Mouse (Mus musculus) frontal cortex, adult (tissue): ENCODE results near the gene Slc7a5.

Source experiments
- ATAC-seq: cut with Nextera tagmentation; 2 replicates; pipeline ENCODE4 v1.9.2; 2017; ENCODE audit warnings: mild to moderate bottlenecking, moderate library complexity, mixed read lengths; ENCODE audit not compliant: low TSS enrichment

Slc7a5 gene

GRCm38 (mm10) chr8:121884181-121884580, 23.3 kb downstream of the Slc7a5 start:
- ATAC-seq: no peak

- no peak for ATAC-seq
These were observed 25.6 kb downstream of the Slc7a5 start for GRCm38 (mm10) chr8:121881921-121882320.

- ATAC-seq: no peak
These were observed 26.7 kb downstream of the Slc7a5 start for GRCm38 (mm10) chr8:121880818-121881217.

- ATAC-seq: no peak
These were observed 27.8 kb downstream of the Slc7a5 start for GRCm38 (mm10) chr8:121879712-121880111.

GRCm38 (mm10) chr8:121877828-121878480, 29.5 kb downstream of the Slc7a5 start:
- ATAC-seq: no peak

GRCm38 (mm10) chr8:121877212-121877611, 30.3 kb downstream of the Slc7a5 start:
- no peak for ATAC-seq

GRCm38 (mm10) chr8:121875517-121875916, 32.0 kb downstream of the Slc7a5 start:
- no peak for ATAC-seq

GRCm38 (mm10) chr8:121875045-121875444, 32.4 kb downstream of the Slc7a5 start:
- ATAC-seq: peak; percentile 73

GRCm38 (mm10) chr8:121874031-121874430, 33.5 kb downstream of the Slc7a5 start:
- no peak for ATAC-seq

GRCm38 (mm10) chr8:121871833-121872440, 35.6 kb downstream of the Slc7a5 start:
- no peak for ATAC-seq

- no peak for ATAC-seq
These were observed 37.3 kb downstream of the Slc7a5 start for GRCm38 (mm10) chr8:121870190-121870589.

GRCm38 (mm10) chr8:121868896-121869295, 38.6 kb downstream of the Slc7a5 start:
- no peak for ATAC-seq

GRCm38 (mm10) chr8:121868196-121868595, 39.3 kb downstream of the Slc7a5 start:
- ATAC-seq: no peak

- ATAC-seq: no peak
These were observed 42.1 kb downstream of the Slc7a5 start for GRCm38 (mm10) chr8:121865356-121865755.

- no peak for ATAC-seq
These were observed 45.5 kb downstream of the Slc7a5 start for GRCm38 (mm10) chr8:121861806-121862548.

- ATAC-seq: no peak
These were observed 46.2 kb downstream of the Slc7a5 start for GRCm38 (mm10) chr8:121861276-121861675.

- no peak for ATAC-seq
These were observed 49.7 kb downstream of the Slc7a5 start for GRCm38 (mm10) chr8:121857747-121858146.

- no peak for ATAC-seq
These were observed 50.2 kb downstream of the Slc7a5 start for GRCm38 (mm10) chr8:121857331-121857730.

GRCm38 (mm10) chr8:121856071-121856746, 51.3 kb downstream of the Slc7a5 start:
- ATAC-seq: no peak

- ATAC-seq: no peak
These were observed 53.9 kb downstream of the Slc7a5 start for GRCm38 (mm10) chr8:121853586-121853985.

- ATAC-seq: no peak
These were observed 55.0 kb downstream of the Slc7a5 start for GRCm38 (mm10) chr8:121852464-121852863.

- no peak for ATAC-seq
These were observed 55.8 kb downstream of the Slc7a5 start for GRCm38 (mm10) chr8:121851716-121852115.
